Mouse (Mus musculus) embryo, embryonic 11 days (tissue): ENCODE data around the gene Setdb2.
"Not testable (repeated sequence)": the region's sequence is repeated elsewhere in the genome, so short reads cannot be mapped to it uniquely, and the experiment has no call there.

Experiments used
- DNase-seq: peaks from one replicate; pipeline ENCODE4 v3.0.0-alpha.2; 2015

Gene Setdb2

GRCm38 (mm10) chr14:59440558-59441471 is at the start of gene Setdb2, which contains the start of gene Cab39l:
Gene Setdb2, minus strand, starts transcription at chr14:59440884.
Gene Cab39l, plus strand, starts transcription at chr14:59440972.
- peak; percentile 96 for DNase-seq

- DNase-seq = no peak
Observed at GRCm38 (mm10) chr14:59485247-59485810, 44.6 kb upstream of the Setdb2 start.

DNA sequence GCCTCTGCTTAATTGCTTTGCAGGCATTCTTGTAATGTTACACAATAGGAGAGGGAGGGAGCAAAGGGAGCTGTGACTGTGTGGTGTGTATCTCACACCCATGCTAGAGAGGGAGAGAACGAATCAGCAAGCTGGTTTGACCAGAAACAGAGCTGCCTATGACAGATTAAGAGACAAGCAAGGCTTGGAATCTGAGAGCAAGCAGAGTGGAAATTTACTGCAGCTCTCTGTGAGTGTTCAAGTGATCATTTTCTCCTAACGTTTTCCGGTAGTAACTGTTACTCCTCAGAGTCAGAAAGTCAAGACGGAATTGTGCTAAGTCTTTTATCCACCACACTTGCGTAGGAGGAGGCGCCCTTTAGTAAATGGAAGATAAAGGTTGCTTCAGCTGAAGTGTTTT is 38.0 kb upstream of the Setdb2 start:
- DNase-seq = peak; percentile 2

DNA sequence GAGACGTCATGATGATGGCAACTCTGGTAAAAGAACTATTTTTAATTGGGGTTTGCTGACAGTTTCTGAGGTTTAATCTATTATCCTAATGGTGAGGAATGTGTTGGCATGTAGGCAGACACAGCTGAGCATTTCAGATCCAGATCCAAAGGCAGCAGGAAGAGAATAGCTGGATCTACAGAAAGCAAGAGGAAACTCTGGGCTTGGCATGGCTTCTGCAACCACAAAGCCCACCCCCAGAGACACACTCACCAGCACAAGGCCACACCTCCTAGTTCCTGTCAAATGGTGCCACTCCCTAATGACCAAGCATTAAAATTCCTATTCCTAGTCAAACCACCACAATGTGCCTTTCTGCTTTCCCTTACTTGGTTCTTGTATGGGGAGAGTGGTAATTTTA is 30.1 kb upstream of the Setdb2 start:
- no peak for DNase-seq

GRCm38 (mm10) chr14:59467798-59468197 is 27.1 kb upstream of the Setdb2 start:
- DNase-seq = peak; percentile 5

DNA sequence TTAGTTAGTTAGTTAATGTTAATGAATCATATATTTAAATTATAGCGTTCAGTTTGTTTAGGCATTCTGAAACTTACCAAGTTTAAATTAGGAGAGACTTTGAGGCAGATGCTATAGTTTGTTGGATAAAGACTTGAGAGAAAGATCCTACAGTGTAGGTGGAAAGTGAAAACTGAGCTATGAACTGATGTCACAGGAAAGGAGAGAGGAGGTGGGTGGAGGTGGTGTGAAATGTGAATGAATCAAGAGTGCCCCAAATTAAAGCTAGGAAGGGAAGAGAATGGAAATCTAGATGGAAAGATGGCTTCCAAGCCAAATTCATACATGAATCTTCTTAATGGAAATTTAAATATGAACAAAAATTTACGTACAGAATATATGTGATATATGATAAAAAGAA is 25.8 kb upstream of the Setdb2 start:
- DNase-seq = no peak

GRCm38 (mm10) chr14:59447981-59448380 is 7.3 kb upstream of the Setdb2 start:
- no peak for DNase-seq

- DNase-seq = no peak
Observed at GRCm38 (mm10) chr14:59445421-59445820, 4.7 kb upstream of the Setdb2 start.

- no peak for DNase-seq
Observed at GRCm38 (mm10) chr14:59441472-59441805, 755 bp upstream of the Setdb2 start.

GRCm38 (mm10) chr14:59440039-59440438 is 645 bp downstream of the Setdb2 start:
- peak; percentile 2 for DNase-seq

DNA sequence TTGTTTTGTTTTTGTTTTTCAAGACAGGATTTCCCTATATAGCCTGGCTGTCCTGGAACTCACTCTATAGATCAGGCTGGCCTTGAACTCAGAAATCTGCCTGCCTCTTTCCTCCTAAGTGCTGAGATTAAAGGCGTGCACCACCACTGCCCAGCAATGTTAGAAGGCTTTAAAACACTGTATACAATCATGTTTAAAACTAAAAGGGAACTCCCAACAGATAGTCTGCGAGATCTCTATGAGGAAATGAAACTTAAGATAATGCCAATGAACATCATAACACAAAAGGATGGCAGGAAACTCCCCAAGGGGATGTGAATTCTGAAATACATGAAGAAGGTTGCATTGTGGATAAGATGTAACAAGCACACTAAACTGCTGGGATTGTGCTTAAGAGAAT is 2.2 kb downstream of the Setdb2 start:
- no peak for DNase-seq

DNA sequence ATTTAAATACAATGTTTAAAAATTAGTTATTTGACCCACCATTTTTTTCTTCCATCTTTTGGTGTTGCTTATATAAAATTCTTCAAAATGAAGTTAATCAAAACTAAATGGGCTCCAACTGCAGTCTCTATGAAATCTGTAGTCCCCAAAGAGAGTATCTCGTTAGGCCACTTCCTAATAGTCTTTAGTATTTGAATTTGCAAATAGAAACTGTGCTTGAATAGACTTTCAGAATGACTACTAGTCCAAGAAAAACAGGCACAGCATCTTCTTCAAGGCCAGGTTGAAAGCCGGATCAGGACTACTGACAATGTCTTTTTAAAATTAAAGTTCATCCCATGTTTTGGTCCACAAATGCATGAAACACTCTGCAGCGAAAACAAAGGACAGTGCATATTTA is 3.3 kb downstream of the Setdb2 start:
- no peak for DNase-seq

DNA sequence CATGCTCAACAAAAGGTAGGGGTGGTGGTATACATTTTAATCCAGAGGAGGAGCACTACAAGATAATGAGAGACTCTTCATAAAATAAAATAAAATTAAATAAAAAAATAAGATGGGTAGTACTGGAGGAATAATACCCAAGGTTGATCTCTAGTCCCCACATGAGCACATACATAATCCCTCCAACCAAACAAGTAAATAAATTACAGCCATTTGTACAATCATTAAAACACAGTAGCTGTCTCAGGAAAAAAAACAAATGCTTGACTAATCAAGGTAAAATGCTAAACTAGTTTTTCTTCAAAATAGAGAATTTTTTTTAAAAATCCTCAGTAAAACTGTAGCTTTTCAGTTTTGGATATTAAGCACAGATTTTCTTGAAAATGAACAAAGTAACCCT is 5.5 kb downstream of the Setdb2 start:
- DNase-seq = no peak

DNA sequence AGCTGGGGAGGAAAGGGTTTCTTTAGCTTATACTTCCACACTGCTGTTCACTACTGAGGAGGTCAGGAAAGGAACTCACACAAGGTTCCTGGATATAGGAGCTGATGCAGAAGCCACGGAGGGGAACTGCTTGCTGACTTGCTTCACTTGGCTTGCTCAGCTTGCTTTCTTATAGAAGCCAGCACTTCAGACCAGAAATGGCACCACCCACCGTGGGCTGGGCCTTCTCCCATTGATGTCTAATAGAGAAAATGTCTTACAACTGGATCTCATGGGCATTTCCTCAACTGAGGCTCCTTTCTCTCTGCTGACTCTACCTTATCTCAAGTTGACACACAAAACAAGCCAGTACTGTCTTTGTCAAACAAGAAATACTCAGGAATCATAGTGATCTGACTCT is 6.8 kb downstream of the Setdb2 start:
- no peak for DNase-seq

DNA sequence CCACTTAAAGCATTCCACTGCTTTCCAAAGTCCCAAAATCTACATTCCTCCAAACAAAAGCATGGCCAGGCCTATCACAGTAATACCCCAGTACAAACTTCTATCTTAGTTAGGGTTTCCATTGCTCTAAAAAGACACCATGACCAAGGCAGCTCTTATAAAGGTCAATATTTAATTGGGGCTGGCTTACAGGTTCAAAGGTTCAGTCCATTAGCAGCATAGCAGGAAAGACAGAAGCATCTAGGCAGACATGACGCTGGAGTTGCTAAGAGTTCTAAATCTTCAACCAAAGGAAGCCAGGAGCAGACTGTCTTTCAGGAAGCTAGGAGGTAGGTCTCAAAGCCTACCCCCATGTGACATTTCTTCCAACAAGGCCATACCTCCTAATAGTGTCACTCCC is 10.1 kb downstream of the Setdb2 start:
- DNase-seq = no peak

DNA sequence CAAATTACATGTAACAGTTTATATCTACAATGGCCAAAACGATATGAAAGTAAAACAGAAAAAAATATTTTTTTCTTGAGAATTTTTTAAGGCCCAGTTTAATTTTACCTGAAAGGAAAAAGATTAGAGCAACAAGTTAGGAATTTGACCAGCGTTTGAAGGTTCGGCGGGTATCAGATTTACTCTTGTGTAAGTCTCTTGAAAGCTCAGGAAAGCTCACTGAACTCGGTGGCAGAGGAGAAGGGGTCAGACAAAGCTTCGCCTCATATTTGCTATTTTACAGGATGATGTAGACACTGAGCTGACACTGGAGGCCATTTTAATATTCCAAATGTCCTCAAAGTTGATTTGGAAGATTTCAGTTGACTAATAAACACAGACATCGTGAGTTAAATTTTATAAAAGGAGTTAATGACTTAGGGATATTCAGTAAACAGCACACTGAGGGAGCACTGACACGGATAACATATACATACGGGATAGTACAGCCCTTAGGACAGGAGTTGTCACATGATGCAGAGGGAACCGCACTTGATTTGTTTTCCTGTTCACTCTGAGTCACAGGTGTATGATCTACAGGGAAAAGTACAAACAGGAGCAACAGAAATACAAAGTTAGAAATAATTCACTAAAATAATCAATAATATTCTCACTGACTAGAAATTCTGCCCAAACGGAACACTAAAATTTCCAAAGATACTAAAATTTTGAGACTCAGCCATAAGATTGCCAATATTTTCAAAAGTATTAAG is 17.6 kb downstream of the Setdb2 start:
- no peak for DNase-seq

- no peak for DNase-seq
Observed at GRCm38 (mm10) chr14:59418171-59418570, 22.5 kb downstream of the Setdb2 start.

DNA sequence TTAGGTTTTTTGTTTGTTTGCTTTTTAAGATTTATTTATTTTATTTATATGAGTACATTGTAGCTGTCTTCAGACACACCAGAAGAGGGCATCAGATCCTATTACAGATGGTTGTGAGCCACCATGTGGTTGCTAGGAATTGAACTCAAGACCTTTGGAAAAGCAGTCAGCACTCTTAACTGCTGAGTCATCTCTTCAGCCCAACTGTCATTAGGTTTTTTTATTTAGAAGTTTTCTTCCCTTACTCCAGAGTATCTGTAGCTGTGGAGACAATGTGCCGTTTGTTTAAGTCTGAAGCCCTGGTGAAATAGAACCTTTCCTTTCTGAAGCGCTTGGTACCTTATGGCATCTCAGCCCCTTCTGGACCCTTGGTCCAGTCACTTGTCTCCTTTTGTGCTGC is 25.7 kb downstream of the Setdb2 start:
- DNase-seq = not testable (repeated sequence)

- DNase-seq = no peak
Observed at GRCm38 (mm10) chr14:59396999-59397398, 43.7 kb downstream of the Setdb2 start.

GRCm38 (mm10) chr14:59395281-59395680 is 45.4 kb downstream of the Setdb2 start, which contains the start of gene Phf11c:
Gene Phf11c, minus strand, starts transcription at chr14:59395381.
- no peak for DNase-seq

DNA sequence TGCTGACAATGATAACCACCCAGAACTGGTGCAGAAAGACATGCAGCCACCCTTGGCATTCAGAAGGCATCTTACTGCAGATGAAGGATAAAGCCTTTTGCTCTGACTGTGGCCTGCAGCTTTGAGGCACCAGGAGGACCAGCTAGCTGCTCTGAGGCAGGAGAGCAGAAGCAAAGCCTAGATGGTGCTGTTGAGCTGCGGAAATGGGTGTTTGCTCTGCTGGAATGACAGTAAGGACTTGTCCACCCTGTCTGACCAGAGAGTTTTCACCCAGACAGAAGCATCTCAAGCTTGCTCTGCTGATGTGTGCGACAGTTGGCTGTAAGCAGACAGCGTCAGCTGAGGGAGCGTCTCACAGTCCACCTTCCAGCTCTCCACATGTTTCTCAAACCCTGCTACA is 50.5 kb downstream of the Setdb2 start:
- DNase-seq = not testable (repeated sequence)

GRCm38 (mm10) chr14:59389532-59389931 is 51.2 kb downstream of the Setdb2 start:
- no peak for DNase-seq

DNA sequence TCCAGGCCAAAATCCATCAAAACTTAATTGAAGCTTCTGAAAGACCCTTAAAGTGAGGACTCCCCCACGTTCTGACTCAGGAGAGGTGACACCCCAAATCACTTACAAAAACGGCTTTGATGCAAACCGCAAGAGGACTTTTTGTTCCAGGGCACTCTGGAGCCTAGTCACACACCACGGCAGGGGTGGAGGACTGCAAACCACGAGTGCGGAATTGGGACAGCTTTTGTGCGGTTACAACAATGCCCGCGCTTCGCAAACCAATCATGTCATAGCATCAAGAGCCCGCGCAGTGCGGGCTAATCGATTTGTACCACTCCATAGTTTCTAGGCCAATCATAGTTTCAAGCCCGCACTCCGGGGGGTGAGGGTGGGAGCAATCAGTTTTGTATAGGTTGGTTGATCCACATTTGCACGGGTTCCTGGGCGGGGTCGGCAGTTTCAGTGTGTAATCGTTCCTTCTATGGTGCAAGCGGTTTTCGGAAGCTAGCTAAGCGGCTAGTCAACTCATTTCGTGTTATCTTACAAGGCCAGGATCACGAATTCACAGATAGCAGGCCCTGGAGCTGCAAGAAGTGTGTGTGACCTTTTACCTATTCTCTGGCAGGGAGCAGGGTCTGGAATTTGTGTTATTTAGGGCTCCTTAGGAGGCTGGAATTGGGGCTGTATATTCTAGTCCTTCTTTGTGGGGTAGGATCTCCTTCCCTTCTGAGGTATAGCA is 70.2 kb downstream of the Setdb2 start:
- DNase-seq = no peak
